Mouse (Mus musculus) cerebellum, postnatal 4 days (tissue): ENCODE measurements around the gene Soga1.
A peak's percentile ranks its signal among the peaks of the same experiment; 100 is the strongest.

Experiments
- DNase-seq, 2 experiments: peaks; one replicate each; pipeline ENCODE4 v3.0.0; 2022; ENCODE audit warnings: low spot score in 2 of 2, mixed read lengths in 1 of 2

The Soga1 gene

DNA sequence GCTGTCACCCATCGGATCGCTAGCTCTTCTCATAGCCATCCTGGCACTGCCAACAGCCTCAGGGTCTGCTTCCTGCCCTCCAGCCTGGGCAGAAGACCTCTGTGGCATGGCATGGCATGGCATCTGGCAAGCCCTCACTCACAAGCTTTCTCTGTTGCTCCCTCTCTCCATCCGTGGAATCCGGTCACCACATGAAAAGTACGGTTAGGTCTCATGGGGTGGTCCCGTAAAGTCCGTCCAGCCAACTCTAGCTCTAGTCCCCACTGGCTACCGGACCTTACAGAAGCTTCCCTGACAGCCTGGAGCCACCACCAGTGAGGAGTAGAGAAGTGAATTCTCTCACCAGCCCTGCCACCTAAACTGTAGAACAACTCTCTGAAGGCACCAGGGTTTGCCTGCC lies 2.3 kb upstream of the Soga1 start:
- DNase-seq, result no peak

DNA sequence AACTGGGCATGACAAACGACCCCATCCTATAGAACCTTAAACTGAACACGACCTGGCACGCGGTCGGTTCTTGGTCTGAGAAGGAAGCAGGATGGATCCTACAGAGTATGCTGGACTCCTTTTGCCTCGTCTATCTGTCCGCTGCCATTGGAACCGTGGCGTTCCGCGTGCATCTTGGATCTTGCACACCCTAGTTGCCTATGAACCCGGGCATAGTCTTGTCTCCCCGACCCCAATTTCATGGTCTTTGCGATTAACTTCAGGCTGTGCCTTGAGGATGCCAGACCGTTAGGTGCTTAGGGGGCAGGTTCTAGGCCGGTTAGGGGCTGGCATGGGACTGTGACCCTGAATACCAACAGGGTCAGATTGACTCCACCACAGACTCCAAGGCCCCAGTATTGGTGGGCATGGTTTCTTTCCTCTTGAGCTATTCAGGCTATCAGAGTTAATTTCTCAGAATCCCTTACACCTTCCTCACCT lies 687 bp upstream of the Soga1 start:
- DNase-seq, result no peak

DNA sequence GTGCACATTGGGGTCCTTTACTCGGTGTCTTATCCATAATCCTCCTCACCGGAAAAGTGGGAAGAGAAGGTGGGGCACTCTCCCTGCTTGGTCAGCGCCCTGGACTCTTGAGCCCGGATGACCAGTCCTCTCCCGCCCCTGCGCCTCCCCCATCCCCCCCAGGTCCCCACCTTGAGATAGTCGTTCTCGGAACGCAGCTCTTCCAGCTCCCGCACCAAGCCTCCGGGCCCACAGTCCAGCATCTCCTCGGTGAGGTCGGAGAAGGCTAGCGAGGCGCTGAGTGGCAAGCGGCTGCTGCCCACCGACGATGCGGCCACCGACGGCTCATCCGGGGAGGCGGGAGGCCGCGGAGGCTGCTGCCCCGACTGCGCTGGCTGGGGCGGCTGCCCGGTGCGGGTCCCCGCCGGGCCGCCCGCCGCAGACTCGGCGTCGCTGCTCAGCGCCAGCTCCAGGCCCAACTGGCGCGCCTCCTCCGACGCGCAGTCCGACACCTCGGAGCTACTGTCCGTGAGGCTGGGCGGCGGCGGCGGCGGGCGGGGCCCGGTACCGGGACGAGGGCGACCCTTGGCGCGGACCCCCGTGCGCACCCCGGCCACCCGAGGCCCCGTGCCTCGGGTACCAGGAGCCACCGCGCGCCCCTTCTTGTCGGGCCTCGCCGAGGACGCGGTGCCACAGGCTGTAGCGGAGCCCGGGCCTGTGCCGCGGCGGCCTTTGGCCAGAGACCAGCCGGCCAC lies 828 bp downstream of the Soga1 start:
- DNase-seq, result no peak

DNA sequence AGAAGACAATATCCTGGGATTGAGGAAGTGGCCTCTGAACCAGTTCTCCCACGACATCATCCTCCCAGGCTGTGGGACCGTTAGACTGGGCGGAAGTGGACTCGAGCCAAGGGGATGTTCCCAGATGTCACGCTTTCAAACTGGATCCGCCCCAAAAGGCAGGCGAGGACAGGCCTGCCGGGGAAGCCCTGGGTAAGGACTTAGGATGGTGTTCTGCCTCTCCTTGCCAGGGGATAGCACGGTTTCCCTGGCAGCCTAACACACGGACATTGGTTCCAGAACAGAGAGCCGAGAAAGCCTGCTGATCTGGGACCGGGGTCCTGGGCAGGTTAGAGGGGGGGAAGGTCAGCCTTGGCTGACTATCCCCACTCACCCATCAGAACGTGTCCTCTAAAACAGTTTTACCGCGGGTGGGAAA lies 1.4 kb downstream of the Soga1 start:
- peak; percentile 62 to 79 for DNase-seq

DNA sequence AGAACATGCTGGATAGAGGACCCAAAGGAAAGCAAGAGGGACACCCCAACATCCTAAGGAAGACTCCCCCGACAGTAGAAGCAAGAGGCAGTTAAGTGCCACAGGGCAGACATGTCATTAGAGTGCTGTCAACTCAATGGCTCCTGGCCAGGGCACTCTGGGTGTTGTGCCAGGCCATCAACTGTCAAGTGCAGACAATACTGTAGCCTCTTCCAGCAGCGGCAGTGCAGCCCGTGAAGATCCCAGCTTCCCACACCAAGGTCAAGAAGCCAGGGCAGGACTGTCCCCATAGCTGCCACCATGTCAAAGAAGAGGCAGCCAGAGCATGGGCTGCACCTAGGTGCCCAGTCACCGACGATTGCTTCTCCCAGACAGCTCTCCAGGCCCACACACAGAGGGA lies 1.9 kb downstream of the Soga1 start:
- DNase-seq, result peak in 1 of 2 experiments; percentile 82

DNA sequence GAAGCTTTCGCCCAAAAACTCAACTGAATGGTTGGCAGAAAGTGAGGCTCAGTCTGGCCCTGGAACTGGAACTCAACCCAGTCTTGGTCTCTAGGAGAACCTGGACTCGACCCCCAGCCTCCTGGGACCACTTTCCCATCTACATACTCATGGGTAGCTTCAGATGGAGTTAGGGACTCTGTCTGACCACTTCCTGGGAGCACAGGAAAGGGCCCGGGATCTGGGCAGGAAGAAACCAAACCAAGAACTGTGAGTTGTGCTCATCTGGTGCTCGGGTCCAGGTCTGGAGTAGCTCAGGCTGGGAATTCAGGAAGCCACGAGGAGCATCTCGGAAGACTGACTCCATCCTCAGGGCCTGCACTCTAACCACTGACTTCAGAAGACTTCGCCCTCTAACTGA lies 2.5 kb downstream of the Soga1 start:
- DNase-seq, result no peak

DNA sequence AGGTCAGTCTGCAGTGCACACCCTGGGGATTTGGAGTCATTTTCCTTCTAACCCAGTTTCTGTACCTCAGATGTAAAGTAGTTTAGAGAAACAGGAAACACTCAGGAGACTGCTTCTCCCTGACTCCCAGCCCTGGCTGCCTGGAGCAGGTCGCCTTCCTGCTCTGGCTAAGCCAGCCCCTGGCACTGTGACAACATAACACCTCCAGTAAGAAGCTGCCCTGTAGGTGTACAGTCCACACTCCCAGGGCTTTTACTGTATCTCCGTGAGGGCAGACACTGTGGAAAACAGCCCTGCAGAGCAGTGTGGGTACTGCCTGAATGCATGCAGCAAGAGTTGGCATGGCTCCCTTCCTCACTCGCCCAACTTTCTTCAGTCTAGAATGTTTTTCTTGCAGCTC lies 3.4 kb downstream of the Soga1 start:
- DNase-seq, result no peak

DNA sequence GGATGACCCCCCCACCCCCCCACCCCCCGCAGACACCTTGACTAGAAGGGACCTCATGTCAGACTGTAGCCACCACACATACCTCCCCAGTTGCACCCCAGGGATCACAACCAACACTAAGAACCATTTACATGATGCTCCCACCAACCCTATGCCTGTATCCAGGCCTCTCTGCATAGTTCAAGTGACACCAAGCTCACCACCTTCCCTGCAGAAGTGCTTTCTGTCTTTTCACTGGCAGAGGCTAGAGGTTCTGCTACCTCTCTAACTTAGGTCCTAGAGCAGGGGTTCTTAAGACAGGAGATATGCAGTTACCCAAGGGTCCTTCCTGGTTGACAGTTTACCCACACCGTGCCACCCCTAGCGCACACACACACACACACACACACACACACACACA lies 3.8 kb downstream of the Soga1 start:
- no peak for DNase-seq

DNA sequence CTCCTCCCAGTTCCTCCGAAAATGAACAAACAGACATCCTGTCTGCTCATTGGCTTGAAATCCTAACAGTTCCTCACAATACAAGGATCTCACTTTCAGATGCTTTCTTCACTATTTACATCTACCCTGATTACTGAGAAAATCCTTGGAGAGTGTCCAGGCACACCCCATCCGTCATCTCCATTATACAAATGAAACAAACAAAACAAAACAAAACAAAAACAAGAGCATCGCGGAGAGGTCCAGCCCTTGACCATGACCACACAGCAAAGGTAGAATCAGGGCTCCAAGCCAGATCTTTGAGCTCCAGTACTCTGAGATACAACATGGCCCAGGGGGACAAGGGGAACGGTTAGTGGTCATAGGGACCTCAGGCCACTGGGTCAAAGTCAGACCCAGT lies 4.3 kb downstream of the Soga1 start:
- no peak for DNase-seq

DNA sequence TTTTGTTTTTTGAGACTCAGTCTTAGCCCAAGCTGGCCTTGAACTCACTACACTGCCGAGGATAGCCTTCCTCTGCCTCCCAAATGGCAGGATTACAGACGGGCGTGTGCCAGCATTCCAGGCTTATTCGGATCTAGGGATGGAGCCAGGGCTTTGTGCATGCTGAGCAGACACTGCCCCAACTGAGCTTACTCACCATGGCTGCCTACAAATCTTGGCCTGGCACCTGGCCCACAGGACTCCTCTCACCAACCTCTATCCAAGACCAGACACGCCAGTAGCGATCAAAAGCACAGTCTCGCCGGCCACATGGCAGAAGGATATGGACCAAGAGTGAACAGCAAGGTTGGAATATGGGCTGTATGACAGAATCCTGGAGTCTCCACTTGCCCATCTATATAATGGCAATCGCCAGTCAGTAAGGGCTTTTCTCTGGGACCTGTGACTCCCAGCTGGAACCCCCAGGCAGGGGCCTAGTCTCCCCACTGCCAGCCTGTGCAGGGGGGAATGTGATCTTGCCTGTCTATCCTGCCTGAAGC lies 4.8 kb downstream of the Soga1 start:
- peak in 1 of 2 experiments; percentile 74 for DNase-seq

DNA sequence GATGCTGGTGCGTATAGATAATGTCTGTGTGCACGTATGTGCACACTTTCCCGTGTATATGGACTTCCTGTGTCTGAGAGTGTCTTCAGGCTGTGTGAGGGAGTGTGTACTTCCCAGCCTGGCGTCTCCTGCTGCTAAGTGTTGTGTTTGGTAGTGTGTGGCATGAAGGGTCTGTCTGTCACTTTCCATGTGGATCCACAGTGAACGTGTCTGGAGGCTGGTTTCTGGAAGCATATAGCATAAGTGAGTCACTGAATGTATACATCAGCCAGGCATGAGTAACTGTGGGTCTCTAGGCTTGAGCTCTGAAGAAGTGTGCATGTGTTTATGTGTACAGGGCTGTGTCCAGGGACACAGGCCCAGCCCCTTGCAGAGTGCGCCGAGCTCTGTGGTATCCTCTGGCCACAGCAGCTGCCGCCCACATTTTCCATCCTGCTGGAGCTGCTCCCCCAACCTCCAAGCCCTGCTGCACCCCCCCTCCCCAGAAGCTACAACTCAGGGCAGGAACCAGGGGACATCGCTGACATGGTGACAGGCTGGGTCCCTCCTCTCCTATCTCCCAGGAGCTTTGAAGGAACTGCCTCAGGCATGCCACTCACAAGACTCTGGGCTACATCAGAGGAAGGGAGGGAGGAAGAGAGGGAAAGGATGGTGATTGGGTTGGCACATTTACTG lies 5.5 kb downstream of the Soga1 start:
- DNase-seq, result no peak

DNA sequence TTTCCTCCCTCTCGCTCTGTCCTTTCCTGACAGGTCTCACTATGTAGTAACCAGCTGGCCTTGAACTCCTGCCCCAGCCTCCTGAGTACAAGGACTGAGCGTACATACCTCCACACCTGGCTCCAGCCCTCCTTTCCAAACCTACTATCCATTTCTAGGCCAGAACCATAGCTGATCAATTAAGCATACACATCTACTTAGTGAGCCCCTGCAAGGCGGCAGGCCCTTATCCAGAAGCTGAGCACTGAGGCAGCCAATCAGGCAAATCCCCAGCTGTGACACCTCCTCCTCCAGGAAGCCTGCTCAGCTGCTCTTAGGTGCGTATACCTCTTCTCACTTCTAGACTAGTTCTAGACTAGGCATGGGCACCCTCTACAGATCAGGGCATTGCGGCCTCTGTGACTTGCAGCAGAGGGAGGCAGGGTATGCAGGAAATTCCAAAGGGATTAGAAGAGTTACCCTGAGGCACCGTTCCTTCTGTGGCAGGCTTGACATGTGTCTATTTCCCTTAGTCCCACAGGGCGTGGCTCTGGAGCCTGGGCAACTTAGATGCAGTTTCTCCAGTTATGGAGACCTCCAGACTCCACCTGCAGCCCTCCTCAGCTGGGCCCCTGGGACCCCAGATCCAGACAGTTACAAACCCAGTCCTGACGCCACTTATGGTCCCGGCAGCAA lies 6.6 kb downstream of the Soga1 start:
- DNase-seq, result no peak

DNA sequence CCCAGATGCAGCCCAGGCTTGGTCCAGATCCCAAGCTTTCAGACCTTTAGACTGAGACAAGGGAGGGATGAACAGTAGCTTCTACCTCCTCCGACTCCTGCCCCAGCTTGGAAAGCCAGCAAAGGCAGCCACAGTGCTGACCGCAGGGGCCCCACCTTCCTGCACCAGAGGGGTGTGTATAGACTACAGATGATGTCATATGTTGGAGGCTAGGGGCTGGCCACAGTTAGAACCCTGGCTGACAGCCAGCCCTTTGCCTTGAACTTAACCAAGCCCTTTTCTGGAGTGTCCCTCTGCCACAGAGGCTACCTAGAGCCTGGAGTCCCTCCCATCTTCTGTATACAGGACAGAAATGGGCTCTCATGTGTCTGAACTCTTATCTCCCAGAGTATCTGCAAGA lies 7.5 kb downstream of the Soga1 start:
- no peak for DNase-seq

DNA sequence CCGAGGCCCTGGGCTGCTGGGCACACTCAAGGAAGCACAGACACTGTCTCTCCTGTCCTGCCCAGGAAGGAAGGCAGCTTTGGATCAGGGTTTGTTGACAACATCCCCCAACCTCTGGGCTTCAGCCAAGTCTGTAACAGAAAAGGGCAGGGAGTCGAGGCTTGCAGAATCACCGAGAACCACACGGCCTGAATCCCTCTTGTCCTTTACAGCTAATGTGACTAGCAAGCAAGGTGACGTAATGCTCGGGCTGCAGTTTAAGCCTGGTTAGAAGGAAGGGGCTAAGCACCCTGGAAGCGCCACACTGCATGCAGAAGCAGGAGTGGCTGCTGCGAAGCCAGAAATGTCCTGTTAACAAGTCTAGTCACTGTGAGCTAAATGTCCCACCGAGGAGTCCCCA lies 8.7 kb downstream of the Soga1 start:
- DNase-seq, result no peak

DNA sequence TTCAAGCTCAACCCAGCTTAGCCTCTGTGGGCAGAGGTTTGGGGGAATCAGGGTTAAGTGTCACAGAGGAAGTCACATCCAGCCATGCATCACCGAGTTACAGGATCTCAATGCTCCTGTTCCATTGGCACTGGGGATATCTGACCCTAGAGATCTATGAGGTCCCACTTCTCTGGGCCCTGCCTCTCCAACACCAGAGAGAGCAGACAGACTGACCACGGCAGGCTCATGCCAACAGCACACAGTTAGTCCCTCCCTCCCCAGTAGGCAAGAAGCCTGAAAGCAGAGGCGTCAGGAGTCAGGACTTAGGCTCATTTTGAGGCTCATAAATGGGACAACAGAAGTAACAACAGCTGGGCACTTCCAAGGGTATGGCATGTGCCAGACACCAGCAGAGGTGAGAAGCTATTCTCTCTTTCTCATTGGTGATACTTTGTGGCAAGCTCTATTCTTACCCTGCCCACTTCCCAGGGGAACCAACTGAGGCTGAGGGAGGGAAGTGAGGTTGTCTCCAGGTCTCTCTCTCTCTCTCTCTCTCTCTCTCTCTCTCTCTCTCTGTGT lies 9.2 kb downstream of the Soga1 start:
- DNase-seq, result no peak

DNA sequence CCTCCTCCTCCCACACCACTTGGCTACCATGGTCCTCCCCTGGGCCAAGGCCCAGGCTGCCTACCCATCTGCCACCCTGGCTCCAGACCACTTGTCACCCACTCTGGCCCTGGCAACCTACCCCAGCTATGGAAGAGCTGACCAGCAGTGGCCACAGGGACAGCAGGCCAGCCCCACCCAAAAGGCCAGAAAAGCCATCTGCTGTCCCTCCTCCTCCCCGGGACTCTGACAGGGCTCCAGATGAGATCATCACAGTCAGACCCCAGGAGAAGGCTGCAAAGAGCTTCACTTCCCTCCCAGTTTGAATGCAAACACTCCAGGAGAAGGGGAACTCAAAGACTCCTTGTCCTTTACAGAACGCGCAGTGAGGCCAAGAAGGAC lies 9.7 kb downstream of the Soga1 start:
- peak in 1 of 2 experiments; percentile 69 for DNase-seq

DNA sequence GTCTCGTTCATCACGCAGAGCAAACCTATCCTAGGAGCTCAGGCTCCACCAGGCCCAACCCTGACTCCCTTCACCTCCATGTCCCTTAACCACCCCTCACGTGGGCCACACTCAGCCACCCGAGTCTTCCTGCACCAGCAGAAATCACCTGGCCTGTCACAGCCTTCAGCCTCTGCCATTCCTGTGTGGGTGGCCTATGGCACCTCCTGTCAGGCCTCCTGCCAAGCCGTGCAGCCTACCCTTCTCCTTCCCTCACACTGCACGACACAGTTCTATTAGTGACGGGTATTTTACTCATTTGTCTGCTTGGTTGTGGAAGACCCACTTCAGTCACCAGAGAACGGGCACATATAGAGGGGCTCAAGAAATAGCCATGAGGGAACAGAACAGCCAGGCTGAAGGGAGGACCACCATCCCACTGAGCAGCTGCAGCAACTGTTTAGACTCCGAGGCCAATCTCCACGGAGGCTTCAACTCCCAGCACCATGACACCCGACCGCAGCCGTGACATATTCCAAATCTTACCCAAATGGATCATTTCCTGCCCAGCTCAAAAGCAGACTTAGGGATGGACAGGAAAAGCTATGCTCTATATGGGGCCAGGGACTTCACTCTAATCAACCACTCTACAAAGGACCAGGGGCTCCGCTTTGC lies 10.2 kb downstream of the Soga1 start:
- DNase-seq, result no peak

DNA sequence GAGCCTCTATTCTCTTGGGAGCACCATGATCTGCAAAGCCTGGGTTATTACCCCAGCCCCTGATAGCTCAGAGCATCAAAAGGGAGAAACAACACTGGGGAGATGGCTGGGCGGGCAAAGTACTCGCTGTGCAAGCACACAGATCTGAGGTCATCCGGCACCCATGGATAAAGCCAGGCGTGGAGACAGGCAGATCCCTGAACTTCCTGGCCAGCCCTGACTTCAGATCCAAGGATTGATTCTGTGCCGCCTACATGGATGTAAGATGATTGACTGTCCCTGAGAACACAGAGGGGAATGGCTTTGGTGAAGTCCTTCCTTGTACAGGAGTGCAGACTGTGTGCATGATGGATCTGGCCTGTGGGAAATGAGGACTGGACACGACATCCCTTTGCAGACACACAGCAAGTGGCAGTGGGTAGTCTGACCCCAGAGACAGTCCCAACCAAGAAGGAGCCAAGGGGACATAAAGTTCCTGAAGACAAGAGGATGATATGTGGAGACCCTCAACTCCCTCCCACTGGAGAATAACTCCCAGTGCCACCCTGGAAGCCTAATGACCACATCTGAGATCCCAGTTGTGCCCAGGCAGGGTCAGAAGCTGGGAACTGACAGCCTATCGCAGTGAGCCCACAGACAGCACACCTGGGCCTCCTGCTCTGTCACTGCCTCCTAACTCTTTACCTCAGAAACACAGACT lies 12.2 kb downstream of the Soga1 start:
- no peak for DNase-seq

DNA sequence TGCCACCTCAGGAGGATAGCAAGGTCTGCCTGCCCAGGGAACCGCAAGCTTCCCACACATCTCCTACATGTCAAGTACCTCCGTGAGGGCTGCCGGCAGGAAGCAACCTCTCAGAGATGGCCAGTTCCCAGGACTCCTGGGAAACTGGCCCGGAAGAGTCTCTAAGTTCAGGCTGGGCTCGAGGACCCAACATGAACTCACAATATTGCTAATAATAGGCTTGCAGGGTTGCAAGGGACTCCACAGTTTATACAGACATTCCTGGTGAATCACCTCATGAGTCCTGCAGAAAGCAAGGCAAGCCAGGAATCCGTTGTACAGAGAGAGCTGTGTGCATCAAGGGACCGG lies 13.2 kb downstream of the Soga1 start:
- DNase-seq, result no peak

DNA sequence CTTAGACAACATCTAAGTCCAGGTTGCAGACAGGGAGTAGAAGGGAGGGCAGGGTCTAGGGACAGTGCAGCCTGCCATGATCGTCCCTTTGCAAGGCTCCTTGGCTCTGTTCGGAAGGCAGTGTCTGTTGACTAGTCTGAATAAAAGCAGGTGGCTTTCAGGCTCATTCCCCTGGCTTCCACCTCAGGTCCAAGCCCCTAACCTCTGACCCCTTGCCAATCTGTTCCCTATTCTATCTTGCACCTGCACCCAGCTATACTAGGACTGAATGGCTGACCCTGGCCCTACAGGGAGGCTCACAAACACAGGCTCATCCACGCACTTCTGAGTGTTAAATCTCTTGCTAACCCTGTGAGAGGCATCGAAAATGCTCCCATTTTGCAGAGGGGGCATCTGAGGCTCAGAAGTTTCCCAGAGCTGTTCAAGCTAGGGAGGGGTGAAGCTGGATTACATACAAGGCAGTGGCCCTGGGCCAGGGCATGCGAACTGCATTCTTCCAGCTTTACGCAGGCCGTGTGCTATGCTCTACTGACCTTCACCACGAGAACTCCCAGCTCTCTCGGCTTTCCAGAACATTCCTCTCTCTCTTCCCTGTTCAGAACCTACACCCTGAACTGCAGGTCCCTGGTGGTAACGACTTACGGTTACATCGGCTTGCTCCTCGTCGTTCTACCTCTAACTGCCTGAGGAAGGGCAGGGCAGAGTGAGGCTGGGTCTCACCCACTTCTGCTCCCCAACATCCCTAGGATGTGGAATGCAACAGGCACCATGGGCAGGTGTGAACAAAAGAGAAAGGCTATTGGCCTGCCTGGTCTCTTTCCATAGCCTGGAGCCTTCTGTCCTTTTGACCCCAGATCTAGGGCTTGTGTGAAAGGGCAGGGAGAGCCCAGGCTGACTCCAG lies 13.8 kb downstream of the Soga1 start:
- no peak for DNase-seq
